9 mouse cellular contexts compared by ENCODE assay signal in genomic region chr3:69156484-69156883, GRCm38 (mm10). TPM values are rescaled to one million over a fixed set of nuclear protein-coding genes. Genes with fewer than 3 reads are reported as not detected.
DNase-seq lines count a peak whose midpoint lies in the region; ATAC-seq and TF ChIP-seq lines count a peak whose summit lies in the region.
"Had no signal": no experiment of that assay in that cellular context is flagged by ENCODE, and none has a peak within 500 bp of the region (broad histone marks: within the 10 kb centered on the region; RNA-seq: fewer than 3 reads in every experiment).

No protein-coding gene starts in this region.

- H3K9ac ChIP-seq in lung, postnatal 0 days (replicated peaks; ENCODE audit: low read depth), result no peak overlapping the region
- H3K9ac ChIP-seq: midbrain, embryonic 12.5 days had no signal

- peak; percentile 58; the same call in 1 of the 2 replicates for ATAC-seq in lung, postnatal 0 days
- no peak for ATAC-seq in megakaryocyte-erythroid progenitor cell, adult 5-6 weeks (replicated peaks; ENCODE audit: low FRiP score, low TSS enrichment, poor library complexity, severe bottlenecking)

- DNase-seq in left cerebral cortex, postnatal 14 days (ENCODE audit: low spot score in 2 of 2), result peak; percentile 22 to 23
- DNase-seq in left cerebral cortex, postnatal 36 days (ENCODE audit: low spot score in 2 of 2), result no peak
- peak; percentile 44 for DNase-seq in lung, postnatal 0 days (ENCODE audit: low spot score)
- DNase-seq in thymus, adult 2 months, result peak; percentile 62
- DNase-seq in left cerebral cortex, adult 8-10 months (ENCODE audit: low spot score in 2 of 2), result no peak
- no peak for DNase-seq in frontal cortex, postnatal 25 days (ENCODE audit: low spot score in 2 of 2)

- intact Hi-C loops in left cerebral cortex, postnatal 14 days (cut with DNase I), result no loop called here
- intact Hi-C loops in left cerebral cortex, postnatal 36 days (cut with DNase I), result no loop called here

- no peak for TF ChIP-seq CTCF in bone marrow, adult 2 months (IDR thresholded peaks at IDR 0.05; ENCODE audit: control insufficient read depth, insufficient read depth, low read length)
- no peak for TF ChIP-seq CTCF in lung, postnatal 0 days (IDR thresholded peaks at IDR 0.05)
- TF ChIP-seq CTCF in thymus, adult 2 months (IDR thresholded peaks at IDR 0.05; ENCODE audit: borderline replicate concordance, control insufficient read depth, extremely low read depth, insufficient read depth, low read length, poor library complexity), result no peak

- no peaks in the 10 kb centered on the region for H3K9me3 ChIP-seq in lung, postnatal 0 days (ENCODE audit: low read length)
- H3K9me3 ChIP-seq: midbrain, embryonic 12.5 days had no signal

- no peak for TF ChIP-seq POLR2A in bone marrow, adult 2 months (IDR thresholded peaks at IDR 0.05; ENCODE audit: borderline replicate concordance, control insufficient read depth, low read depth, low read length)
- no peak for TF ChIP-seq POLR2A in thymus, adult 2 months (IDR thresholded peaks at IDR 0.05; ENCODE audit: control insufficient read depth, extremely low read depth, insufficient read depth, low read length, poor library complexity)

- H3K4me1 ChIP-seq in bone marrow, adult 2 months (ENCODE audit: control insufficient read depth, insufficient read depth, low read length), result no peaks in the 10 kb centered on the region; the same call in 1 of the 2 replicates
- no peaks in the 10 kb centered on the region for H3K4me1 ChIP-seq in lung, postnatal 0 days (ENCODE audit: insufficient read depth, low read depth, low read length)
- peaks cover 9% of the 10 kb centered on the region for H3K4me1 ChIP-seq in thymus, adult 2 months (replicated peaks; ENCODE audit: control insufficient read depth, insufficient read depth, low read length)
- H3K4me1 ChIP-seq: midbrain, embryonic 12.5 days had no signal

- H3K4me3 ChIP-seq in bone marrow, adult 2 months (replicated peaks; ENCODE audit: control insufficient read depth, low read depth, low read length), result no peak overlapping the region
- no peak overlapping the region for H3K4me3 ChIP-seq in lung, postnatal 0 days (ENCODE audit: low read depth, low read length)
- no peak overlapping the region for H3K4me3 ChIP-seq in thymus, adult 2 months (ENCODE audit: control insufficient read depth, insufficient read depth, low read length)
- H3K4me3 ChIP-seq: midbrain, embryonic 12.5 days had no signal

- H3K27ac ChIP-seq in bone marrow, adult 2 months (ENCODE audit: control insufficient read depth, insufficient read depth, low read depth, low read length, poor library complexity), result peak overlapping the region; percentile 80
- H3K27ac ChIP-seq in lung, postnatal 0 days (ENCODE audit: low read length), result no peak overlapping the region
- H3K27ac ChIP-seq in thymus, adult 2 months (ENCODE audit: control insufficient read depth, insufficient read depth, low read length), result peak overlapping the region; percentile 47; the same call in 1 of the 2 replicates
- H3K27ac ChIP-seq: midbrain, embryonic 12.5 days had no signal

- no peaks in the 10 kb centered on the region for H3K27me3 ChIP-seq in lung, postnatal 0 days (replicated peaks; ENCODE audit: insufficient read depth, low read length)
- no peaks in the 10 kb centered on the region for H3K27me3 ChIP-seq in thymus, adult 2 months (ENCODE audit: control insufficient read depth, insufficient read depth, low read length)
- H3K27me3 ChIP-seq: midbrain, embryonic 12.5 days had no signal

- TF ChIP-seq EP300 in lung, postnatal 0 days (IDR thresholded peaks at IDR 0.05), result no peak

- 34% methylated on average over 13 of the region's 13 CpGs for WGBS in bone marrow, adult 2 months
- WGBS in lung, postnatal 0 days, result 69% methylated on average over 13 of the region's 13 CpGs
- WGBS in thymus, adult 2 months, result 43% methylated on average over 13 of the region's 13 CpGs

- no peaks in the 10 kb centered on the region for H3K36me3 ChIP-seq in lung, postnatal 0 days (ENCODE audit: insufficient read depth, low read length)
- H3K36me3 ChIP-seq in thymus, adult 2 months (ENCODE audit: control insufficient read depth, insufficient read depth, low read length), result no peaks in the 10 kb centered on the region
- H3K36me3 ChIP-seq: midbrain, embryonic 12.5 days had no signal

- H3K4me2 ChIP-seq in lung, postnatal 0 days (replicated peaks; ENCODE audit: low read depth, low read length), result no peak overlapping the region
- H3K4me2 ChIP-seq: midbrain, embryonic 12.5 days had no signal

RNA-seq across cellular contexts. Expression of gene Kpna4, which starts 29.6 kb away (rescaled TPM):
- 10 to 100 TPM; 59.9 to 61.2 TPM for total RNA-seq in left cerebral cortex, postnatal 14 days (2021)
- total RNA-seq in left cerebral cortex, postnatal 36 days (2021), result 10 to 100 TPM; 64.6 to 73.1 TPM
- 10.0 and 22.3 TPM in 2 replicates for polyA plus RNA-seq in bone marrow, adult 2 months (2011; ENCODE audit: insufficient read depth, insufficient read length, low replicate concordance, missing spikeins)
- 24.3 and 34.4 TPM in 2 replicates for polyA plus RNA-seq in lung, postnatal 0 days (2015; fragmentation: Nextera tagmentation; extraction: Ambion mirVana)
- polyA plus RNA-seq in thymus, adult 2 months (2012; rRNA removed), result 20.5 and 21.6 TPM in 2 replicates
- 42.1 and 50.2 TPM in 2 replicates for total RNA-seq in megakaryocyte-erythroid progenitor cell, adult 5-6 weeks (2014; fragmentation: Nextera tagmentation)
- 52.4 and 66.5 TPM in 2 replicates for total RNA-seq in megakaryocyte-erythroid progenitor cell, adult 5-6 weeks (2017)
- total RNA-seq in left cerebral cortex, adult 8-10 months (2022), result 10 to 100 TPM; 63.7 to 71.3 (median 66.3) TPM

Comparison
In these comparisons a context has a peak if more than half of its experiments do, and no peak if none do; other contexts are left out.
1. DNase-seq: peak in left cerebral cortex, postnatal 14 days (2 of 2), lung, postnatal 0 days (single experiment) and thymus, adult 2 months (single experiment); none in left cerebral cortex, postnatal 36 days (0 of 2), left cerebral cortex, adult 8-10 months (0 of 2) and frontal cortex, postnatal 25 days (0 of 2).